Mouse (Mus musculus) left cerebral cortex, adult 2 months (tissue): Measurements from ENCODE around the gene Pde4d. TPM values are rescaled to one million over a fixed set of nuclear protein-coding genes. Genes with fewer than 3 reads are reported as not detected.

ENCODE experiments used
- DNase-seq, 2 experiments: peaks; one replicate each; pipeline ENCODE4 v3.0.0; 2021 to 2022; ENCODE audit warnings: low spot score in 2 of 2, mixed read lengths in 1 of 2; ENCODE audit errors: extremely low spot score in 1 of 2
- H3K27ac ChIP-seq: fragments of 200-600 bp; 2 replicates; pipeline ENCODE4 v1.8.1; 2022
- H3K4me3 ChIP-seq: fragments of 200-600 bp; 2 replicates; pipeline ENCODE4 v1.8.1; 2022
- CTCF ChIP-seq: fragments of 200-600 bp; IDR thresholded peaks from 2 replicates; pipeline ENCODE4 v1.8.1; 2022; ENCODE audit warnings: antibody characterized with exemption, mild to moderate bottlenecking, moderate library complexity
- intact Hi-C: fragments of 180-260 bp; cut with DNase I; formaldehyde crosslinking; loops from one replicate; pipeline ENCODE4 v1.15.1; 2025
- total RNA-seq, 2 experiments: library from RNA; stranded (reverse); gene quantifications; 2 replicates each; pipeline ENCODE4 v1.2.3; 2021

The Pde4d gene
- total RNA-seq, 2 experiments from 2014 or later, result 116 to 121 TPM

- intact Hi-C loops, result no loop called here
- no peak for DNase-seq
- no peak overlapping the region for H3K4me3 ChIP-seq
- no peak for TF ChIP-seq CTCF
- no peak overlapping the region for H3K27ac ChIP-seq
Observed at GRCm38 (mm10) chr13:109500336-109500735, 1050.6 kb downstream of the Pde4d start.

GRCm38 (mm10) chr13:109502796-109503195 lies 1053.0 kb downstream of the Pde4d start:
- no peak for DNase-seq
- Histone ChIP-seq H3K27ac (no peak overlapping the region), H3K4me3 (no peak overlapping the region)
- intact Hi-C loops, result no loop called here
- TF ChIP-seq CTCF, result no peak

GRCm38 (mm10) chr13:109506754-109507153 lies 1057.0 kb downstream of the Pde4d start:
- Histone ChIP-seq H3K4me3 (no peak overlapping the region), H3K27ac (no peak overlapping the region)
- intact Hi-C loops, result no loop called here
- TF ChIP-seq CTCF, result no peak
- no peak for DNase-seq

- intact Hi-C loops, result no loop called here
- H3K4me3 ChIP-seq, result no peak overlapping the region
- no peak for TF ChIP-seq CTCF
- no peak overlapping the region for H3K27ac ChIP-seq
- no peak for DNase-seq
Observed at GRCm38 (mm10) chr13:109508472-109508871, 1058.7 kb downstream of the Pde4d start.

- Histone ChIP-seq H3K4me3 (no peak overlapping the region), H3K27ac (no peak overlapping the region)
- intact Hi-C loops, result loop anchor here (2.0 kb wide), 2 partner anchors 163 to 175 kb away; no protein-coding TSS in a partner anchor
- DNase-seq, result no peak
- TF ChIP-seq CTCF, result no peak
Observed at GRCm38 (mm10) chr13:109518194-109518593, 1068.4 kb downstream of the Pde4d start.

GRCm38 (mm10) chr13:109519485-109519884 lies 1069.7 kb downstream of the Pde4d start:
- no peak for DNase-seq
- no peak overlapping the region for H3K27ac ChIP-seq
- intact Hi-C loops, result loop anchor here (1.0 to 2.0 kb wide), 3 partner anchors 165 to 290 kb away; no protein-coding TSS in a partner anchor
- TF ChIP-seq CTCF, result peak; percentile 63
- no peak overlapping the region for H3K4me3 ChIP-seq

- no peak overlapping the region for H3K27ac ChIP-seq
- H3K4me3 ChIP-seq, result no peak overlapping the region
- no peak for TF ChIP-seq CTCF
- intact Hi-C loops, result loop anchor here (1.0 to 2.0 kb wide), 3 partner anchors 165 to 291 kb away; no protein-coding TSS in a partner anchor
- no peak for DNase-seq
Observed at GRCm38 (mm10) chr13:109519966-109520646, 1070.4 kb downstream of the Pde4d start.

- intact Hi-C loops, result no loop called here
- no peak overlapping the region for H3K4me3 ChIP-seq
- H3K27ac ChIP-seq, result no peak overlapping the region
- no peak for DNase-seq
- no peak for TF ChIP-seq CTCF
Observed at GRCm38 (mm10) chr13:109533838-109534523, 1084.2 kb downstream of the Pde4d start.

- no peak for DNase-seq
- no peak overlapping the region for H3K4me3 ChIP-seq
- intact Hi-C loops, result no loop called here
- H3K27ac ChIP-seq, result no peak overlapping the region
- no peak for TF ChIP-seq CTCF
Observed at GRCm38 (mm10) chr13:109534709-109535284, 1085.0 kb downstream of the Pde4d start.

- intact Hi-C loops, result no loop called here
- Histone ChIP-seq H3K4me3 (no peak overlapping the region), H3K27ac (no peak overlapping the region)
- no peak for DNase-seq
- TF ChIP-seq CTCF, result no peak
Observed at GRCm38 (mm10) chr13:109536636-109537035, 1086.9 kb downstream of the Pde4d start.

GRCm38 (mm10) chr13:109539371-109539770 lies 1089.6 kb downstream of the Pde4d start:
- Histone ChIP-seq H3K27ac (no peak overlapping the region), H3K4me3 (no peak overlapping the region)
- no peak for TF ChIP-seq CTCF
- DNase-seq, result no peak
- intact Hi-C loops, result no loop called here

GRCm38 (mm10) chr13:109544646-109545045 lies 1094.9 kb downstream of the Pde4d start:
- intact Hi-C loops, result no loop called here
- H3K27ac ChIP-seq, result no peak overlapping the region
- DNase-seq, result no peak
- no peak for TF ChIP-seq CTCF
- H3K4me3 ChIP-seq, result no peak overlapping the region
